Mouse (Mus musculus) midbrain, embryonic 10.5 days (tissue): ENCODE results near the gene Il4. TPM values are rescaled to one million over a fixed set of nuclear protein-coding genes. Genes with fewer than 3 reads are reported as not detected.

ENCODE experiments used
- DNase-seq: peaks from one replicate; pipeline ENCODE4 v3.0.0-alpha.2; 2017; ENCODE audit warnings: low spot score
- H3K27ac ChIP-seq: fragments of 300-500 bp; sonication (generic); replicated peaks from 2 replicates; pipeline ENCODE4 v1.5.1; 2016; ENCODE audit warnings: mild to moderate bottlenecking
- H3K27me3 ChIP-seq: fragments of 300-500 bp; sonication (generic); 2 replicates; pipeline ENCODE4 v1.6.1; 2016; ENCODE audit warnings: low read depth, mild to moderate bottlenecking; ENCODE audit not compliant: poor library complexity, severe bottlenecking
- H3K36me3 ChIP-seq: fragments of 300-500 bp; sonication (generic); 2 replicates; pipeline ENCODE4 v1.6.1; 2016; ENCODE audit warnings: mild to moderate bottlenecking, moderate library complexity
- H3K4me1 ChIP-seq: fragments of 300-500 bp; sonication (generic); 2 replicates; pipeline ENCODE4 v1.6.1; 2016
- H3K4me3 ChIP-seq: fragments of 300-500 bp; sonication (generic); 2 replicates; pipeline ENCODE4 v1.5.1; 2016; ENCODE audit warnings: mild to moderate bottlenecking, moderate library complexity
- H3K9me3 ChIP-seq: fragments of 300-500 bp; sonication (generic); replicated peaks from 2 replicates; pipeline ENCODE4 v1.6.1; 2016; ENCODE audit warnings: mild to moderate bottlenecking
- WGBS: fragments of 180-500 bp; shearing (Covaris S2); methylation state at CpG from one replicate; pipeline ENCODE4 v1.1.7; 2016; 5-methylcytosine and 5-hydroxymethylcytosine counted together
- polyA plus RNA-seq: library from polyadenylated mRNA; unstranded; fragments of >200 nt; fragmentation: Nextera tagmentation; extraction: Ambion mirVana; gene quantifications from 2 replicates; pipeline ENCODE4 v1.2.1, GENCODE M21; 2016

The Il4 gene
- polyA plus RNA-seq, 1 experiment from 2014 or later, result 1.0 TPM

- WGBS, result 27% methylated on average over 21 of the region's 21 CpGs
- H3K27me3 ChIP-seq, result peaks cover 51% of the 10 kb centered on the region
- H3K27ac ChIP-seq, result no peak overlapping the region
Observed at GRCm38 (mm10) chr11:53637046-53637802, 18.8 kb upstream of the Il4 start.

GRCm38 (mm10) chr11:53636183-53636646 lies 17.7 kb upstream of the Il4 start:
- peak overlapping the region; percentile 57 for H3K4me3 ChIP-seq
- H3K9me3 ChIP-seq, result no peaks in the 10 kb centered on the region
- WGBS, result 2% methylated on average over 40 of the region's 40 CpGs
- H3K27ac ChIP-seq, result peak overlapping the region; percentile 46; the same call in 1 of the 2 replicates
- H3K4me1 ChIP-seq, result peaks cover 14% of the 10 kb centered on the region
- DNase-seq, result peak; percentile 30
- H3K27me3 ChIP-seq, result peaks cover 51% of the 10 kb centered on the region
- no peaks in the 10 kb centered on the region for H3K36me3 ChIP-seq

More at GRCm38 (mm10) chr11:53637046-53637802, 18.8 kb upstream of the Il4 start:
- H3K4me1 ChIP-seq, result peaks cover 14% of the 10 kb centered on the region
- no peaks in the 10 kb centered on the region for H3K9me3 ChIP-seq
- no peaks in the 10 kb centered on the region for H3K36me3 ChIP-seq
- no peak overlapping the region for H3K4me3 ChIP-seq
- peak; percentile 20 for DNase-seq

GRCm38 (mm10) chr11:53635590-53636182 lies 17.2 kb upstream of the Il4 start:
- Histone ChIP-seq H3K36me3 (no peaks in the 10 kb centered on the region), H3K4me3 (peak overlapping the region; percentile 57), H3K9me3 (no peaks in the 10 kb centered on the region), H3K27me3 (peaks cover 51% of the 10 kb centered on the region), H3K27ac (peak overlapping the region; percentile 46; the same call in 1 of the 2 replicates), H3K4me1 (peaks cover 14% of the 10 kb centered on the region)
- no peak for DNase-seq
- WGBS, result 37% methylated on average over 9 of the region's 9 CpGs

GRCm38 (mm10) chr11:53634556-53634955 lies 16.1 kb upstream of the Il4 start, which contains the start of gene Il13:
Gene Il13, minus strand, starts transcription at chr11:53634702.
- Histone ChIP-seq H3K4me1 (peaks cover 14% of the 10 kb centered on the region), H3K4me3 (no peak within 1 kb of the TSS), H3K27ac (no peak within 1 kb of the TSS), H3K27me3 (peaks cover 51% of the 10 kb centered on the region), H3K36me3 (no peaks in the 10 kb centered on the region), H3K9me3 (no peaks in the 10 kb centered on the region)
- no peak for DNase-seq
- 93% methylated on average over 8 of the region's 8 CpGs for WGBS

- Histone ChIP-seq H3K4me3 (no peak overlapping the region), H3K27ac (no peak overlapping the region), H3K36me3 (no peaks in the 10 kb centered on the region), H3K4me1 (peaks cover 14% of the 10 kb centered on the region), H3K27me3 (peaks cover 51% of the 10 kb centered on the region), H3K9me3 (no peaks in the 10 kb centered on the region)
- 93% methylated on average over 7 of the region's 7 CpGs for whole genome bisulfite sequencing
- no peak for DNase-seq
Observed at GRCm38 (mm10) chr11:53633644-53634043, 15.2 kb upstream of the Il4 start.

- peaks cover 17% of the 10 kb centered on the region for H3K4me1 ChIP-seq
- H3K27me3 ChIP-seq, result peaks cover 44% of the 10 kb centered on the region
- H3K27ac ChIP-seq, result no peak overlapping the region
- H3K36me3 ChIP-seq, result no peaks in the 10 kb centered on the region
- peak; percentile 21 for DNase-seq
- WGBS, result 73% methylated on average over 14 of the region's 14 CpGs
- H3K9me3 ChIP-seq, result no peaks in the 10 kb centered on the region
- H3K4me3 ChIP-seq, result no peak overlapping the region
Observed at GRCm38 (mm10) chr11:53632122-53632733, 13.8 kb upstream of the Il4 start.

- WGBS, result 12% methylated on average over 1 of the region's 1 CpGs
- Histone ChIP-seq H3K27me3 (no peaks in the 10 kb centered on the region), H3K27ac (no peak overlapping the region), H3K4me3 (no peak overlapping the region), H3K4me1 (peaks cover 10% of the 10 kb centered on the region), H3K9me3 (no peaks in the 10 kb centered on the region), H3K36me3 (no peaks in the 10 kb centered on the region)
- peak; percentile 76 for DNase-seq
Observed at GRCm38 (mm10) chr11:53627859-53628258, 9.4 kb upstream of the Il4 start.

- Histone ChIP-seq H3K9me3 (no peaks in the 10 kb centered on the region), H3K27ac (no peak overlapping the region), H3K36me3 (no peaks in the 10 kb centered on the region), H3K4me1 (peaks cover 10% of the 10 kb centered on the region), H3K4me3 (no peak overlapping the region), H3K27me3 (no peaks in the 10 kb centered on the region)
- no peak for DNase-seq
- 74% methylated on average over 17 of the region's 17 CpGs for WGBS
Observed at GRCm38 (mm10) chr11:53626802-53627373, 8.4 kb upstream of the Il4 start.

- Histone ChIP-seq H3K4me1 (peaks cover 10% of the 10 kb centered on the region), H3K9me3 (no peaks in the 10 kb centered on the region), H3K27me3 (no peaks in the 10 kb centered on the region), H3K4me3 (no peak overlapping the region), H3K36me3 (no peaks in the 10 kb centered on the region), H3K27ac (no peak overlapping the region)
- DNase-seq, result no peak
- 91% methylated on average over 2 of the region's 2 CpGs for WGBS
Observed at GRCm38 (mm10) chr11:53624124-53624523, 5.7 kb upstream of the Il4 start.

GRCm38 (mm10) chr11:53623573-53623972 lies 5.1 kb upstream of the Il4 start:
- no peak for DNase-seq
- WGBS, result 97% methylated on average over 9 of the region's 9 CpGs
- Histone ChIP-seq H3K36me3 (no peaks in the 10 kb centered on the region), H3K9me3 (no peaks in the 10 kb centered on the region), H3K27ac (no peak overlapping the region), H3K4me1 (peaks cover 10% of the 10 kb centered on the region), H3K27me3 (no peaks in the 10 kb centered on the region), H3K4me3 (no peak overlapping the region)

GRCm38 (mm10) chr11:53622440-53622806 lies 4.0 kb upstream of the Il4 start:
- 77% methylated on average over 6 of the region's 6 CpGs for WGBS
- DNase-seq, result no peak
- no peak overlapping the region for H3K27ac ChIP-seq
- no peaks in the 10 kb centered on the region for H3K27me3 ChIP-seq
- no peaks in the 10 kb centered on the region for H3K36me3 ChIP-seq
- H3K4me3 ChIP-seq, result no peak overlapping the region
- no peaks in the 10 kb centered on the region for H3K9me3 ChIP-seq
- H3K4me1 ChIP-seq, result peaks cover 9% of the 10 kb centered on the region

GRCm38 (mm10) chr11:53621582-53622439 lies 3.3 kb upstream of the Il4 start:
- Histone ChIP-seq H3K36me3 (no peaks in the 10 kb centered on the region), H3K4me1 (peaks cover 6% of the 10 kb centered on the region), H3K9me3 (no peaks in the 10 kb centered on the region), H3K27me3 (no peaks in the 10 kb centered on the region), H3K27ac (no peak overlapping the region), H3K4me3 (no peak overlapping the region)
- no peak for DNase-seq
- WGBS, result 92% methylated on average over 11 of the region's 11 CpGs
